Mouse (Mus musculus) right cerebral cortex, postnatal 14 days (tissue): ENCODE measurements around the gene Pigk.

Source experiments
- DNase-seq: peaks from one replicate; pipeline ENCODE4 v3.0.0; 2022

Pigk gene

GRCm38 (mm10) chr3:152947031-152947640 is 233.2 kb downstream of the Pigk start:
- no peak for DNase-seq

GRCm38 (mm10) chr3:152948556-152948955 is 234.7 kb downstream of the Pigk start:
- DNase-seq = no peak

- no peak for DNase-seq
These were observed 235.4 kb downstream of the Pigk start for GRCm38 (mm10) chr3:152949233-152949777.

DNA sequence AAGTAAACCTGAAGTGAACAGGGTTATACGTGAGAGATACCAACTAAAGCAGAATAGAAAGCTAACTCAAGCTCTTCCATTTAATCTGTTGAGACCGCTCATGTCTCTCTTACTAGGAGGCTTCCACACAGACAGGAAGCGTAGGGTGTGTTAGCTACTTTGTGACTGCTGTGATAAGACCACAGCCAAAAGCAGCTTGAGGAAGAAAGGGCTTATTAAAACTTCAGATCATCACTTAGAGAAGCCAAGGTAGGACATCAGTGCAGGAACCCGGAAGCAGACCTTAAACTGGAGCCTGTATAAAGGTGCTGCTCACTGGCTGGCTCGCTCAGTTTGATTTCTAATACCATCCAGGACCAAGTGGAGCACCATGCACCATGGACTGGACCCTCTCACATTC is 236.4 kb downstream of the Pigk start:
- no peak for DNase-seq

DNA sequence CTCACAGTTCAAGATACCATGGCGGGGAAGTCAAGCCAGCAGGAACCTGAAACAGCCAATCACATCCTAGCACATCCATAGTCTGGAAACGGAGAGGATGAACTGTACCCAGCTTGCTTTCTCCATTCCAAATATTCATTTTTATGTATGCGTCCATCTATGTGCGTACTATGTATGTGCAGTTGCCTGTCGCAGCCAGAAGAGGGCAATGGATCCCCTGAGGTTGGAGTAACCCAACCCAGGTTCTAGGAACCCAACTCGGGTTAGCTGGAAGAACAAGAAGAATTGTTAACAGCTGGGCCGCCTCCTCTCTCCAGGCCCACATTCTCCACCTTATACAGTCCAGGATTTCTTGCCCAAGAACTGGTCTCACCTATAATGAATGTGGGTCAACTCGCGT is 237.0 kb downstream of the Pigk start:
- DNase-seq = no peak

GRCm38 (mm10) chr3:152951634-152952545 is 238.0 kb downstream of the Pigk start:
- DNase-seq = no peak

DNA sequence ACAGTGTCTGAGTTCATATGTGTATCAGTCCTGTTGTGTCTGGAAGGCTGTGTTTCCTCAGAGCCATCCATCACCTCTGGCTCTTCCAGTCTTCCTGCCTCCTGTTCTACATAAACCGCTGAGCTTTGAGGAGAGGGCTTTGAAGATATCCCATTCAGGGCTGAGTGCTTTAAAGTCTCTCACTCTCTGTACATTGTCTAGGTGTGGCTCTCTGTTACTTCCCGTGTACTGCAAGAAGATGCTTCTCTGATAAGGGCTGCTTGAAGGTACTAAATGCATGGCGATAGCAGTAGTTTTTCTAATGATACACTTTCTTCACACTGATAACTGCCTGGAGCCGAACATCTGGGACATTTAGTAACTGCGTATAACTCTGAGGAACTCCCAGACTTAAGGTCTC is 242.1 kb downstream of the Pigk start:
- DNase-seq = no peak

DNA sequence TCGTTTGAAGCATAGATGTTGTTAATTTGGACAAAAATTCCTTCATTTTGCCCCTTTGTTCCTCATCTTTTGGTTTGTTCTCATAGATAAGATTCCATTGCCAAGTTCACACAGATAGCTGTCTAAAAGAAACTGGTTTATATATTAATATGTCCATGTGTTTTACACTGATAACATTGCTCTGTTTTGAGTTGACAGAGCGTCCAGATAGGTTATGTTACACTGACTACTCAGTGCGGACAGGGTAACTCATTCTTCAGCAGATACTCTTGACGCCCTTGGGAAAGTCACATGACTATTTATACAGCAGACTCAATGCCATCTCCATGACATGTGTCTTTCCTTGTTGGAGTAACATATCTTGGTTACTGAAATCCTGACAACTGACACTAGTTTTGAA is 242.9 kb downstream of the Pigk start:
- DNase-seq = no peak

DNA sequence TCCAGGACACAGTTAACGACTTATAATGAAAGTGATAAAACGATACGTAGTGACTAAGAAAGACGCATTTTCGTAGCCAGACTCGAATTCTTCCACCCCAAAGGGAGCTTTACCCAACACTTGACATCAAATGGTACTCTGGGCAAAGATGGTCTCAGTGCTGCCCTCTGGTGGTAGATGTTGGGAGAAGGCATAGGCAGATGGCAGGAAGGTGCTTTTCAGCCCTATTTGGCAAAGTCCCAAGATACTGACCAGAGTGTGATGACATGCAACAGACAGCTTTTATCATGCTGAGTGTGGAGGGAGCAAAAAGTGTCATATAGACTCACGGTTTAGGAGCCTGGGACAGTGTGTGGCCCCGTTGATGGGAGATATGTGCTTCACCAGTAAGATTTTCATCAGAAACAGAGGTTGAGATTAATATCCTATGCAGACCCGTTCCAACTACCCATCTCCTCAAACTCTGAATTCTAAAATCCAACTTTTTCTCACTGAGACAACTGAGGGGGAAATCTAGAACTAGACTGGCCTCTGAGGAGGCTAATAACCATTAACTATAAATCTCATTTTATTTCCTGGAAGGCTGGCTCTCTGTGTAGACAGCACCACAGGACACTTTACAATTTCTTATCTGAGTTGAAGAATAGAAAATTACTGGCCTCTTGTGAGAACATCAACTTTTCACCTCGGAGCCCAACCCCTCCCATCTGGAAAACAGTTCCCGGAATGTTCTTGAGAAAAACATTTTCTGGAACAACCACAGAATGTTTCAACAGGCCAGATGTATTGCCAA is 244.7 kb downstream of the Pigk start:
- DNase-seq = peak; percentile 65

GRCm38 (mm10) chr3:152961855-152962376 is 248.0 kb downstream of the Pigk start:
- DNase-seq = no peak

GRCm38 (mm10) chr3:152969774-152970347 is 256.0 kb downstream of the Pigk start:
- no peak for DNase-seq

DNA sequence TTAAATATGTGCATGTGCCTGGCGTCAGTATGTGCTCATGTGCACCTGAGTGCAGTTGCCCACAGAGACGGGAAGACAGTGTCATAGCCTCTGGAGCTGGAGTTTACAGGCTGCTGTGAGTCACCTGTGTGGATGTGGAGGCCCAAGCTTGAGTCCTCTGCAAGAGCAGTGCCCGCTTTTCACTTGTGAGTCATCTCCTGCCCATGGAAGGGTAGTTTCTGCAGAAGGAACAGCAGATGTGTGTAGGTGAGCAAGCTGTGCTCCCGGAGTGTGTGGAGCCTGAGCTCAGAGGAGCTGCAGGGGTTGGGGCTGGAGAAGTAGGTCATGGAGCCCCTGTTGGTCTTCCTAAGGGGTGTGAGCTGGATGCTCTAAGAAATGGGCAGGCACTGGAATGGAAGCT is 257.5 kb downstream of the Pigk start:
- DNase-seq = peak; percentile 16

- DNase-seq = no peak
These were observed 265.7 kb downstream of the Pigk start for GRCm38 (mm10) chr3:152979481-152980092.

GRCm38 (mm10) chr3:152980431-152980830 is 266.5 kb downstream of the Pigk start:
- peak; percentile 8 for DNase-seq

- DNase-seq = peak; percentile 56
These were observed 267.4 kb downstream of the Pigk start for GRCm38 (mm10) chr3:152980978-152981974.

DNA sequence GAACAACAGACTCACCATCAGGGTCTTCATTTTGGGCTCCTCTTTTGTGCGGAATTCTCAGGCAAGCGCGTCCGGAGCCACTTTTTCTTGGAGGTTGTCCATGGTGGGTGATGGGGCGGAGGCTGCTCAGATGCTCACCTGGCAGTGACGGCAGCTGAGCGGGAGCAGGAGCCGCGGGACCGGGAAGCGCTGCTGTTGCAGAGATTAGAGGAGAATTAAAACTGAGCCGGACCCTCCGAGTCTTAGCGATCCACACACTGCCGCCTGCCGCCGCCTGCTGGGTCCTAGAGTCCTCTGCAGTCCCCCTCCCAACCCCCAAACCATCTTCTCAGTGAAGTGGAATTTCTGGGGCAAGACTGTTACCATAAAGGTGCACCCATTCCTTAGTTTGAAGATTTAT is 268.1 kb downstream of the Pigk start, which contains the start of gene St6galnac5:
Gene St6galnac5, minus strand, starts transcription at position 259 of the 400 bp plus-strand sequence.
- peak; percentile 44 for DNase-seq

- no peak for DNase-seq
These were observed 276.9 kb downstream of the Pigk start for GRCm38 (mm10) chr3:152990787-152991186.

GRCm38 (mm10) chr3:152993608-152994007 is 279.7 kb downstream of the Pigk start:
- no peak for DNase-seq

- no peak for DNase-seq
These were observed 284.2 kb downstream of the Pigk start for GRCm38 (mm10) chr3:152998106-152998505.

DNA sequence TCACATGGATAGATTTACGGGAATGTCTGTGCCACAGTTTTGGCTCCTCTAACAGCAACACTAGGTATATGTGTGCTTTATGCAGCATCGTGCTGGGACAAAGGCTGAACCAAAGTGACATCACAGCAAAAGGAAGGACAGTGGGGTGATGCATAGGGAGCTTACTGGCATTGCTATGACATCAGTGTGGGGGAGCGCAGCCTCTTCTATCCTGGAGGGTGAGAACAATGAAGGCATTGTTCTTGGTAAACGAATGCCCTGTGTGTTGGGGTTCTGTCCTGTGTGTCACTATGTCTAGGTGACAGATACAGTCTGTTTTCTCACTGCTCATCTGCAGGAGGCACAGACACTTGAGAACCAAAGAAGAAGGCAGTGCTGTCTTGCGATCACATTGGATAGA is 285.0 kb downstream of the Pigk start:
- DNase-seq = no peak

- DNase-seq = no peak
These were observed 293.0 kb downstream of the Pigk start for GRCm38 (mm10) chr3:153006893-153007292.
